Mouse (Mus musculus) liver, embryonic 14.5 days (tissue): ENCODE measurements around the gene F11r. TPM values are rescaled to one million over a fixed set of nuclear protein-coding genes. Genes with fewer than 3 reads are reported as not detected.
A peak's percentile ranks its signal among the peaks of the same experiment; 100 is the strongest.

Source experiments
- ATAC-seq: fragments of 200-750 bp; cut with Nextera tagmentation; 2 replicates; pipeline ENCODE4 v1.8.0; 2017; ENCODE audit warnings: moderate number of reproducible peaks, mild to moderate bottlenecking, moderate library complexity; ENCODE audit not compliant: insufficient read depth
- DNase-seq, 3 experiments: peaks; one replicate each; pipeline ENCODE4 v3.0.0-alpha.2; 2012 to 2013; ENCODE audit warnings: low read depth in 3 of 3, low spot score in 3 of 3
- H3K27ac ChIP-seq: fragments of 300-500 bp; sonication (generic); 2 replicates; pipeline ENCODE4 v1.5.1; 2014; ENCODE audit warnings: moderate library complexity, mild to moderate bottlenecking, control low read depth, inconsistent platforms
- H3K27me3 ChIP-seq: fragments of 300-500 bp; sonication (generic); 2 replicates; pipeline ENCODE4 v1.6.1; 2014; ENCODE audit warnings: mild to moderate bottlenecking, low read length, moderate library complexity; ENCODE audit not compliant: control insufficient read depth, insufficient read depth
- H3K36me3 ChIP-seq: fragments of 300-500 bp; sonication (generic); replicated peaks from 2 replicates; pipeline ENCODE4 v1.6.1; 2014; ENCODE audit warnings: low read depth; ENCODE audit not compliant: control insufficient read depth, insufficient read depth
- H3K4me1 ChIP-seq, 2 experiments: fragments of 200-500 bp in 1 of 2; fragments of 300-500 bp in 1 of 2; sonication (generic) in 1 of 2; replicated peaks; 2 replicates each; pipeline ENCODE4 v1.6.1; 2012 to 2014; ENCODE audit warnings: antibody characterized with exemption in 1 of 2, inconsistent platforms in 1 of 2, low read length in 1 of 2; ENCODE audit not compliant: control insufficient read depth in 2 of 2, insufficient read depth in 2 of 2
- H3K4me2 ChIP-seq: fragments of 300-500 bp; sonication (generic); 2 replicates; pipeline ENCODE4 v1.6.1; 2014; ENCODE audit warnings: low read depth, mild to moderate bottlenecking, control low read depth, moderate library complexity
- H3K4me3 ChIP-seq, 2 experiments: fragments of 200-500 bp in 1 of 2; fragments of 300-500 bp in 1 of 2; sonication (generic) in 1 of 2; 2 replicates each; pipeline ENCODE4 v1.5.1; 2012 to 2014; ENCODE audit warnings: low read depth in 2 of 2, low read length in 2 of 2, mild to moderate bottlenecking in 2 of 2, control low read depth in 1 of 2, inconsistent platforms in 1 of 2, moderate library complexity in 1 of 2; ENCODE audit not compliant: insufficient read depth in 1 of 2
- H3K9ac ChIP-seq: fragments of 300-500 bp; sonication (generic); replicated peaks from 2 replicates; pipeline ENCODE4 v1.6.1; 2014; ENCODE audit warnings: mild to moderate bottlenecking, control low read depth, moderate library complexity
- H3K9me3 ChIP-seq: fragments of 300-500 bp; sonication (generic); 2 replicates; pipeline ENCODE4 v1.6.1; 2016; ENCODE audit warnings: low read length, mixed read lengths; ENCODE audit not compliant: control insufficient read depth
- CTCF ChIP-seq: IDR thresholded peaks from 2 replicates; pipeline ENCODE4 v1.5.1; 2016; ENCODE audit warnings: antibody characterized with exemption, low read depth, control low read depth
- EP300 ChIP-seq: IDR thresholded peaks from 2 replicates; pipeline ENCODE4 v1.6.1; 2016; ENCODE audit warnings: antibody characterized with exemption, low read depth
- WGBS: fragments of 180-500 bp; shearing (Covaris S2); extraction: QIAGEN DNeasy Blood & Tissue Kit; methylation state at CpG from one replicate; pipeline ENCODE4 v1.1.7; 2014; ENCODE audit not compliant: insufficient replicate concordance; 5-methylcytosine and 5-hydroxymethylcytosine counted together
- polyA plus RNA-seq, 2 experiments: library from polyadenylated mRNA; depleted of rRNA in 1 of 2; stranded (reverse) in 1 of 2; unstranded in 1 of 2; fragments of >200 nt; fragmentation: Nextera tagmentation in 1 of 2; extraction: Ambion mirVana in 1 of 2; gene quantifications; 2 replicates each; pipeline versions ENCODE4 v1.2.1 to v1.2.3; 2012 to 2014

Gene F11r
- polyA plus RNA-seq, 2 experiments, result 11.9 to 13.6 TPM

- Histone ChIP-seq H3K4me2 (no peak overlapping the region), H3K9ac (no peak overlapping the region), H3K9me3 (no peaks in the 10 kb centered on the region), H3K4me1 (peaks cover 0 to 9% of the 10 kb centered on the region in 2 experiments; a peak in 1 of 4 replicates), H3K27me3 (no peaks in the 10 kb centered on the region), H3K36me3 (peaks cover 8% of the 10 kb centered on the region; the same call in 1 of the 2 replicates), H3K27ac (no peak overlapping the region), H3K4me3 (no peak overlapping the region)
- no peak for DNase-seq
- 62% methylated on average over 8 of the region's 8 CpGs for WGBS
- ATAC-seq, result peak; percentile 37; the same call in 1 of the 2 replicates
- TF ChIP-seq CTCF, result no peak
- TF ChIP-seq EP300, result no peak
Measured at GRCm38 (mm10) chr1:171422504-171423095, 14.7 kb upstream of the F11r start.

GRCm38 (mm10) chr1:171424638-171425037 is 12.7 kb upstream of the F11r start:
- no peak for ATAC-seq
- 48% methylated on average over 5 of the region's 5 CpGs for WGBS
- Histone ChIP-seq H3K36me3 (no peaks in the 10 kb centered on the region), H3K9me3 (no peaks in the 10 kb centered on the region), H3K4me2 (no peak overlapping the region), H3K9ac (no peak overlapping the region), H3K4me1 (peaks cover 0 to 9% of the 10 kb centered on the region in 2 experiments; a peak in 1 of 4 replicates), H3K27ac (no peak overlapping the region), H3K27me3 (no peaks in the 10 kb centered on the region), H3K4me3 (no peak overlapping the region)
- no peak for TF ChIP-seq CTCF
- TF ChIP-seq EP300, result no peak
- DNase-seq, result no peak

- Histone ChIP-seq H3K4me1 (peaks cover 0 to 9% of the 10 kb centered on the region in 2 experiments; a peak in 1 of 4 replicates), H3K9me3 (no peaks in the 10 kb centered on the region), H3K36me3 (no peaks in the 10 kb centered on the region), H3K27me3 (no peaks in the 10 kb centered on the region), H3K27ac (no peak overlapping the region), H3K9ac (no peak overlapping the region), H3K4me3 (no peak overlapping the region), H3K4me2 (no peak overlapping the region)
- WGBS, result 61% methylated on average over 4 of the region's 4 CpGs
- no peak for TF ChIP-seq CTCF
- TF ChIP-seq EP300, result no peak
- no peak for ATAC-seq
- no peak for DNase-seq
Measured at GRCm38 (mm10) chr1:171425126-171425525, 12.2 kb upstream of the F11r start.

GRCm38 (mm10) chr1:171432158-171432557 is 5.2 kb upstream of the F11r start:
- DNase-seq (no peak), ATAC-seq (no peak)
- Histone ChIP-seq H3K36me3 (no peaks in the 10 kb centered on the region), H3K4me1 (0 out of 4 replicates have a peak, but pooled peaks cover 0 to 2% of the 10 kb centered on the region in 2 experiments), H3K27ac (no peak overlapping the region), H3K4me3 (no peak overlapping the region), H3K4me2 (no peak overlapping the region), H3K27me3 (peaks cover 3% of the 10 kb centered on the region), H3K9ac (no peak overlapping the region), H3K9me3 (no peaks in the 10 kb centered on the region)
- 51% methylated on average over 5 of the region's 5 CpGs for WGBS
- no peak for TF ChIP-seq EP300

GRCm38 (mm10) chr1:171435288-171435814 is 2.0 kb upstream of the F11r start:
- WGBS, result 43% methylated on average over 7 of the region's 7 CpGs
- Histone ChIP-seq H3K27me3 (peaks cover 26% of the 10 kb centered on the region), H3K4me3 (no peak overlapping the region), H3K4me1 (0 out of 4 replicates have a peak, but pooled peaks cover 0 to 6% of the 10 kb centered on the region in 2 experiments), H3K9ac (no peak overlapping the region), H3K27ac (no peak overlapping the region), H3K9me3 (no peaks in the 10 kb centered on the region), H3K36me3 (no peaks in the 10 kb centered on the region), H3K4me2 (no peak overlapping the region)
- TF ChIP-seq EP300, result no peak
- no peak for TF ChIP-seq CTCF
- ATAC-seq, result no peak
- no peak for DNase-seq
